Mouse (Mus musculus) midbrain, embryonic 15.5 days (tissue): ENCODE data around the gene Arsb. TPM values are rescaled to one million over a fixed set of nuclear protein-coding genes. Genes with fewer than 3 reads are reported as not detected.

ENCODE experiments used
- ATAC-seq: fragments of 200-750 bp; cut with Nextera tagmentation; replicated peaks from 2 replicates; pipeline ENCODE4 v1.8.0; 2017; ENCODE audit warnings: moderate TSS enrichment
- H3K27ac ChIP-seq: fragments of 300-500 bp; sonication (generic); 2 replicates; pipeline ENCODE4 v1.5.1; 2015; ENCODE audit warnings: mild to moderate bottlenecking, inconsistent platforms
- H3K27me3 ChIP-seq: fragments of 300-500 bp; sonication (generic); replicated peaks from 2 replicates; pipeline ENCODE4 v1.6.1; 2015; ENCODE audit warnings: inconsistent platforms
- H3K36me3 ChIP-seq: fragments of 300-500 bp; sonication (generic); replicated peaks from 2 replicates; pipeline ENCODE4 v1.6.1; 2015; ENCODE audit warnings: inconsistent platforms
- H3K4me1 ChIP-seq: fragments of 300-500 bp; sonication (generic); 2 replicates; pipeline ENCODE4 v1.6.1; 2015; ENCODE audit warnings: inconsistent platforms
- H3K4me2 ChIP-seq: fragments of 300-500 bp; sonication (generic); 2 replicates; pipeline ENCODE4 v1.6.1; 2015; ENCODE audit warnings: inconsistent platforms, mild to moderate bottlenecking, moderate library complexity
- H3K4me3 ChIP-seq: fragments of 300-500 bp; sonication (generic); 2 replicates; pipeline ENCODE4 v1.5.1; 2015; ENCODE audit warnings: mild to moderate bottlenecking, inconsistent platforms
- H3K9ac ChIP-seq: fragments of 300-500 bp; sonication (generic); 2 replicates; pipeline ENCODE4 v1.6.1; 2015; ENCODE audit warnings: mild to moderate bottlenecking, inconsistent platforms
- H3K9me3 ChIP-seq: fragments of 300-500 bp; sonication (generic); 2 replicates; pipeline ENCODE4 v1.6.1; 2016; ENCODE audit warnings: inconsistent platforms
- WGBS: fragments of 180-500 bp; shearing (Covaris S2); methylation state at CpG from one replicate; pipeline ENCODE4 v1.1.7; 2015; ENCODE audit warnings: mixed read lengths; 5-methylcytosine and 5-hydroxymethylcytosine counted together
- microRNA-seq: library from miRNA; unstranded; fragments of <30 nt; microRNA quantifications from one replicate; pipeline ENCODE4, GENCODE M21; 2016
- polyA plus RNA-seq: library from polyadenylated mRNA; unstranded; fragments of >200 nt; fragmentation: Nextera tagmentation; extraction: Ambion mirVana; gene quantifications from 2 replicates; pipeline ENCODE4 v1.2.1, GENCODE M21; 2015

Gene Arsb
- polyA plus RNA-seq, 1 experiment from 2014 or later = 9.3 TPM

DNA sequence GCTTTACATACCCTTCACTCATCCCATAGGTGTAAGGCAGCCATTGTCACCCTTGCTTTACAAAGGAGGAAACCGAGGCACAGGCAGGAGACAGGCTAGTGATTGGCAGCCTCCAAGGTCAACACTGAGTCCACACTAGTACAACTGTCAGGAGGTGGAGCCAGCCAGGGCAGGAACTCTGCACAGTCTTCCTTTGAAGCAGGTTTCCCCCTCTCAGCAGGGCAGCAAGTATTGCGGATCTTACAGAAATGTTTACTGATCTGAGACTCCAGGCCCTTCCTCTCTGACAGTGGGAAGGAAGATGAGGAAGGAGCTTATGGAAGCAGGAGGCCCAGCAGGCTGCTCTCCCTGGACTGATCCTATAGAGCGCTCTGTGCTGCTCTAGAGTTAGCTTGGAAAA lies 219.4 kb downstream of the Arsb start:
- no peaks in the 10 kb centered on the region for H3K27me3 ChIP-seq
- no peaks in the 10 kb centered on the region for H3K36me3 ChIP-seq
- H3K4me2 ChIP-seq = no peak overlapping the region
- H3K4me1 ChIP-seq = no peaks in the 10 kb centered on the region
- H3K9ac ChIP-seq = no peak overlapping the region
- ATAC-seq = no peak
- no peak overlapping the region for H3K4me3 ChIP-seq
- no peaks in the 10 kb centered on the region for H3K9me3 ChIP-seq
- no peak overlapping the region for H3K27ac ChIP-seq
- WGBS = 77% methylated on average over 3 of the region's 3 CpGs

- Histone ChIP-seq H3K27me3 (no peaks in the 10 kb centered on the region), H3K9ac (no peak overlapping the region), H3K27ac (no peak overlapping the region), H3K36me3 (no peaks in the 10 kb centered on the region), H3K4me2 (no peak overlapping the region), H3K4me1 (no peaks in the 10 kb centered on the region), H3K4me3 (no peak overlapping the region), H3K9me3 (no peaks in the 10 kb centered on the region)
- ATAC-seq = no peak
- 91% methylated on average over 5 of the region's 5 CpGs for WGBS
These were observed 221.0 kb downstream of the Arsb start for GRCm38 (mm10) chr13:93992342-93992882.

Small RNAs within 50 kb of the gene (microRNA-seq; reads per million reads assigned to microRNA genes)
- gene Gm25534 (not detected), gene Mir5624 (not detected)

Other genes with a start within 250 kb of the Arsb start
- 0.08 and 0.28 TPM in 2 replicates for gene Bhmt, start 133.7 kb upstream of the Arsb start, polyA plus RNA-seq
- 0.06 TPM in 1 of 2 replicates, not detected in the other for gene Bhmt2, start 97.3 kb upstream of the Arsb start, polyA plus RNA-seq
- 0.11 and 0.12 TPM in 2 replicates for gene Dmgdh, start 97.2 kb upstream of the Arsb start, polyA plus RNA-seq